ENCODE assay signal across 19 mouse cellular contexts in genomic region chr5:66567424-66567823, GRCm38 (mm10). TPM values are rescaled to one million over a fixed set of nuclear protein-coding genes. Genes with fewer than 3 reads are reported as not detected.
A peak's percentile ranks its signal among the peaks of the same experiment; 100 is the strongest.
DNase-seq lines count a peak whose midpoint lies in the region; ATAC-seq and TF ChIP-seq lines count a peak whose summit lies in the region.
"Had no signal": no experiment of that assay in that cellular context is flagged by ENCODE, and none has a peak within 500 bp of the region (broad histone marks: within the 10 kb centered on the region; RNA-seq: fewer than 3 reads in every experiment).

No protein-coding gene starts in this region.

- H3K9me3 ChIP-seq in forebrain, embryonic 11.5 days (ENCODE audit: control insufficient read depth, low read length), result no peaks in the 10 kb centered on the region
- H3K9me3 ChIP-seq in forebrain, embryonic 12.5 days, result no peaks in the 10 kb centered on the region
- H3K9me3 ChIP-seq in heart, embryonic 12.5 days (replicated peaks), result no peaks in the 10 kb centered on the region
- H3K9me3 ChIP-seq in heart, embryonic 10.5 days, result no peaks in the 10 kb centered on the region
- H3K9me3 ChIP-seq in heart, postnatal 0 days (replicated peaks; ENCODE audit: control insufficient read depth, low read length), result no peaks in the 10 kb centered on the region
- H3K9me3 ChIP-seq: embryonic facial prominence, embryonic 13.5 days; hindbrain, embryonic 10.5 days; intestine, embryonic 15.5 days had no signal

- no peak overlapping the region for H3K9ac ChIP-seq in forebrain, embryonic 11.5 days (ENCODE audit: low read length)
- H3K9ac ChIP-seq in forebrain, embryonic 12.5 days, result no peak overlapping the region
- H3K9ac ChIP-seq in heart, embryonic 12.5 days, result no peak overlapping the region
- no peak overlapping the region for H3K9ac ChIP-seq in heart, postnatal 0 days (replicated peaks; ENCODE audit: low read depth, low read length)
- H3K9ac ChIP-seq: embryonic facial prominence, embryonic 13.5 days; hindbrain, embryonic 14.5 days; intestine, embryonic 15.5 days had no signal

- no peak overlapping the region for H3K4me2 ChIP-seq in forebrain, embryonic 11.5 days (ENCODE audit: low read depth, low read length, severe bottlenecking)
- H3K4me2 ChIP-seq in forebrain, embryonic 12.5 days, result no peak overlapping the region
- no peak overlapping the region for H3K4me2 ChIP-seq in heart, embryonic 12.5 days
- no peak overlapping the region for H3K4me2 ChIP-seq in heart, postnatal 0 days (ENCODE audit: low read depth, low read length)
- H3K4me2 ChIP-seq: embryonic facial prominence, embryonic 13.5 days; hindbrain, embryonic 14.5 days; intestine, embryonic 15.5 days had no signal

- H3K27ac ChIP-seq in forebrain, embryonic 11.5 days (ENCODE audit: low read depth, low read length), result no peak overlapping the region
- no peak overlapping the region for H3K27ac ChIP-seq in forebrain, embryonic 12.5 days
- H3K27ac ChIP-seq in heart, embryonic 12.5 days (ENCODE audit: poor library complexity, severe bottlenecking), result 0 out of 2 replicates have a peak overlapping the region, but pooled peaks have one; percentile 24
- no peak overlapping the region for H3K27ac ChIP-seq in heart, embryonic 10.5 days
- H3K27ac ChIP-seq in heart, postnatal 0 days (ENCODE audit: low read depth), result peak overlapping the region; percentile 71; the same call in 1 of the 2 replicates
- H3K27ac ChIP-seq: embryonic facial prominence, embryonic 13.5 days; hindbrain, embryonic 10.5 days; hindbrain, embryonic 14.5 days; intestine, embryonic 15.5 days had no signal

- DNase-seq in forebrain, embryonic 11.5 days (ENCODE audit: low spot score), result peak; percentile 4
- no peak for DNase-seq in heart, embryonic 10.5 days (ENCODE audit: low spot score)
- DNase-seq in heart, postnatal 0 days (ENCODE audit: low spot score), result no peak
- DNase-seq in heart, postnatal 10 days, result no peak
- no peak for DNase-seq in thymus, postnatal 36 days
- DNase-seq: adrenal gland, postnatal 10 days; B cell, adult 2 months; cerebellum, adult 11-12 months; cerebellum, adult 9-10 months; cerebellum, postnatal 25 days; kidney, adult 18-20 months had no signal

- TF ChIP-seq CTCF in heart, postnatal 0 days (IDR thresholded peaks at IDR 0.05; ENCODE audit: low read depth), result no peak

- 95% methylated on average over 6 of the region's 6 CpGs for WGBS in forebrain, embryonic 11.5 days
- WGBS in forebrain, embryonic 12.5 days, result 92% methylated on average over 6 of the region's 6 CpGs
- 87% methylated on average over 6 of the region's 6 CpGs for WGBS in heart, embryonic 12.5 days
- 86% methylated on average over 6 of the region's 6 CpGs for WGBS in heart, embryonic 10.5 days
- WGBS in heart, postnatal 0 days, result 84% methylated on average over 6 of the region's 6 CpGs

- intact Hi-C loops in heart, postnatal 10 days (cut with DNase I), result loop anchor here (5.0 kb wide), 1 partner anchor 35 kb away; no protein-coding TSS in a partner anchor

- no peaks in the 10 kb centered on the region for H3K4me1 ChIP-seq in forebrain, embryonic 11.5 days (replicated peaks; ENCODE audit: control insufficient read depth, insufficient read depth, low read length)
- H3K4me1 ChIP-seq in forebrain, embryonic 12.5 days, result peaks cover 11% of the 10 kb centered on the region
- peaks cover 35% of the 10 kb centered on the region for H3K4me1 ChIP-seq in heart, embryonic 12.5 days (replicated peaks)
- H3K4me1 ChIP-seq in heart, embryonic 10.5 days, result peaks cover 27% of the 10 kb centered on the region
- 0 out of 2 replicates have a peak, but pooled peaks cover 9% of the 10 kb centered on the region for H3K4me1 ChIP-seq in heart, postnatal 0 days (ENCODE audit: control insufficient read depth, insufficient read depth)

- ATAC-seq in forebrain, embryonic 11.5 days (replicated peaks; ENCODE audit: low FRiP score), result no peak
- no peak for ATAC-seq in forebrain, embryonic 12.5 days (ENCODE audit: low FRiP score)
- no peak for ATAC-seq in heart, embryonic 12.5 days (ENCODE audit: insufficient number of reproducible peaks, low FRiP score)
- no peak for ATAC-seq in heart, postnatal 0 days (ENCODE audit: insufficient read depth, low read depth)
- ATAC-seq: forebrain, embryonic 14.5 days; intestine, embryonic 15.5 days had no signal

- no peak for TF ChIP-seq EP300 in heart, postnatal 0 days (IDR thresholded peaks at IDR 0.05; ENCODE audit: low read depth)

- no peaks in the 10 kb centered on the region for H3K27me3 ChIP-seq in forebrain, embryonic 11.5 days (ENCODE audit: control insufficient read depth, insufficient read depth, low read length)
- no peaks in the 10 kb centered on the region for H3K27me3 ChIP-seq in forebrain, embryonic 12.5 days
- no peaks in the 10 kb centered on the region for H3K27me3 ChIP-seq in heart, embryonic 12.5 days (replicated peaks)
- no peaks in the 10 kb centered on the region for H3K27me3 ChIP-seq in heart, embryonic 10.5 days (ENCODE audit: insufficient read depth, poor library complexity, severe bottlenecking)
- no peaks in the 10 kb centered on the region for H3K27me3 ChIP-seq in heart, postnatal 0 days (ENCODE audit: control insufficient read depth, insufficient read depth, low read length)
- H3K27me3 ChIP-seq: embryonic facial prominence, embryonic 13.5 days; intestine, embryonic 15.5 days had no signal

- H3K36me3 ChIP-seq in forebrain, embryonic 11.5 days (ENCODE audit: control insufficient read depth, insufficient read depth, low read length), result no peaks in the 10 kb centered on the region
- no peaks in the 10 kb centered on the region for H3K36me3 ChIP-seq in forebrain, embryonic 12.5 days (replicated peaks)
- H3K36me3 ChIP-seq in heart, embryonic 12.5 days, result no peaks in the 10 kb centered on the region
- no peaks in the 10 kb centered on the region for H3K36me3 ChIP-seq in heart, embryonic 10.5 days
- no peaks in the 10 kb centered on the region for H3K36me3 ChIP-seq in heart, postnatal 0 days (replicated peaks; ENCODE audit: control insufficient read depth, insufficient read depth, low read length)
- H3K36me3 ChIP-seq: embryonic facial prominence, embryonic 13.5 days; hindbrain, embryonic 10.5 days; intestine, embryonic 15.5 days had no signal

- no peak overlapping the region for H3K4me3 ChIP-seq in forebrain, embryonic 11.5 days (ENCODE audit: low read depth, low read length)
- H3K4me3 ChIP-seq in forebrain, embryonic 12.5 days (replicated peaks), result no peak overlapping the region
- no peak overlapping the region for H3K4me3 ChIP-seq in heart, embryonic 12.5 days
- H3K4me3 ChIP-seq in heart, embryonic 10.5 days, result no peak overlapping the region
- no peak overlapping the region for H3K4me3 ChIP-seq in heart, postnatal 0 days (ENCODE audit: low read depth, low read length)
- H3K4me3 ChIP-seq: embryonic facial prominence, embryonic 13.5 days; hindbrain, embryonic 10.5 days; intestine, embryonic 15.5 days had no signal

RNA-seq across cellular contexts. Expression of gene Apbb2, which starts 51.2 kb away (rescaled TPM):
- 35.1 and 35.3 TPM in 2 replicates for polyA plus RNA-seq in forebrain, embryonic 11.5 days (2014; fragmentation: Nextera tagmentation; extraction: Ambion mirVana)
- polyA plus RNA-seq in forebrain, embryonic 12.5 days (2016; fragmentation: Nextera tagmentation; extraction: Ambion mirVana), result 53.4 and 56.5 TPM in 2 replicates
- polyA plus RNA-seq in heart, embryonic 12.5 days (2016; fragmentation: Nextera tagmentation; extraction: Ambion mirVana), result 30.7 and 32.1 TPM in 2 replicates
- 25.1 and 28.9 TPM in 2 replicates for polyA plus RNA-seq in heart, embryonic 10.5 days (2016; fragmentation: Nextera tagmentation; extraction: Ambion mirVana)
- total RNA-seq in heart, postnatal 0 days (2014; rRNA removed; ENCODE audit: low replicate concordance), result 31.1 and 41.0 TPM in 2 replicates
- polyA plus RNA-seq in heart, postnatal 0 days (2015; fragmentation: Nextera tagmentation; extraction: Ambion mirVana), result 31.8 and 31.9 TPM in 2 replicates
- 10 to 100 TPM; 67.6 to 69.2 TPM for total RNA-seq in heart, postnatal 10 days (2021)
- total RNA-seq: MEL had no signal

Comparison
In these comparisons a context has a peak if more than half of its experiments do, and no peak if none do; other contexts are left out.
1. H3K27ac ChIP-seq: peak in heart, embryonic 12.5 days (single experiment) and heart, postnatal 0 days (single experiment); none in forebrain, embryonic 11.5 days (single experiment), forebrain, embryonic 12.5 days (single experiment) and heart, embryonic 10.5 days (single experiment).